In genomic region chr4:89145409-89145808, GRCm38 (mm10) we compare ENCODE assay signal across 8 mouse cellular contexts. TPM values are rescaled to one million over a fixed set of nuclear protein-coding genes. Genes with fewer than 3 reads are reported as not detected.
DNase-seq lines count a peak whose midpoint lies in the region; ATAC-seq and TF ChIP-seq lines count a peak whose summit lies in the region.

No protein-coding gene starts in this region.

- no peaks in the 10 kb centered on the region for H3K4me1 ChIP-seq in ES-Bruce4 (ENCODE audit: control insufficient read depth, insufficient read depth, low read length)
- H3K4me1 ChIP-seq in forebrain, embryonic 15.5 days = 0 out of 2 replicates have a peak, but pooled peaks cover 6% of the 10 kb centered on the region
- H3K4me1 ChIP-seq in lung, adult 2 months (ENCODE audit: control insufficient read depth, insufficient read depth, low read length) = no peaks in the 10 kb centered on the region
- H3K4me1 ChIP-seq in olfactory bulb, adult 2 months (ENCODE audit: control insufficient read depth, insufficient read depth, low read length) = no peaks in the 10 kb centered on the region

- peaks cover 16% of the 10 kb centered on the region for H3K36me3 ChIP-seq in ES-Bruce4 (ENCODE audit: control insufficient read depth, insufficient read depth, low read length, poor library complexity, severe bottlenecking)
- no peaks in the 10 kb centered on the region; the same call in 1 of the 2 replicates for H3K36me3 ChIP-seq in forebrain, embryonic 15.5 days

- H3K27me3 ChIP-seq in ES-Bruce4 (ENCODE audit: control insufficient read depth, insufficient read depth, low read length, poor library complexity, severe bottlenecking) = no peaks in the 10 kb centered on the region
- no peaks in the 10 kb centered on the region for H3K27me3 ChIP-seq in forebrain, embryonic 15.5 days

- peak; percentile 96 for TF ChIP-seq CTCF in ES-Bruce4 (IDR thresholded peaks at IDR 0.05; ENCODE audit: low read depth, low read length)
- TF ChIP-seq CTCF in lung, adult 2 months (IDR thresholded peaks at IDR 0.05; ENCODE audit: insufficient read depth, low read length) = peak; percentile 100
- peak; percentile 70 for TF ChIP-seq CTCF in olfactory bulb, adult 2 months (IDR thresholded peaks at IDR 0.05; ENCODE audit: insufficient read depth, low read depth, low read length)

- TF ChIP-seq POLR2A in ES-Bruce4 (IDR thresholded peaks at IDR 0.05; ENCODE audit: insufficient read depth, low read length) = no peak
- no peak for TF ChIP-seq POLR2A in lung, adult 2 months (IDR thresholded peaks at IDR 0.05; ENCODE audit: borderline replicate concordance, extremely low read depth, low read depth, low read length)
- no peak for TF ChIP-seq POLR2A in olfactory bulb, adult 2 months (IDR thresholded peaks at IDR 0.05; ENCODE audit: insufficient read depth, low read depth, low read length)

- H3K27ac ChIP-seq in ES-Bruce4 (ENCODE audit: insufficient read depth, low read length) = no peak overlapping the region
- no peak overlapping the region for H3K27ac ChIP-seq in forebrain, embryonic 15.5 days (replicated peaks)
- no peak overlapping the region for H3K27ac ChIP-seq in olfactory bulb, adult 2 months (ENCODE audit: insufficient read depth, low read depth, low read length)

- TF ChIP-seq EP300 in ES-Bruce4 (IDR thresholded peaks at IDR 0.05; ENCODE audit: insufficient read depth, low read depth, low read length) = no peak

- peak; percentile 78 for ATAC-seq in cerebellum, adult (ENCODE audit: insufficient number of reproducible peaks, low FRiP score, low TSS enrichment)
- peak; percentile 69 for ATAC-seq in forebrain, embryonic 15.5 days (replicated peaks)
- peak; percentile 92 to 93 for ATAC-seq in hematopoietic stem cell, adult 5-6 weeks (replicated peaks in 1 of 2; ENCODE audit: insufficient read depth in 1 of 2, low FRiP score in 2 of 2, low TSS enrichment in 1 of 2, low read depth in 1 of 2, poor library complexity in 2 of 2, severe bottlenecking in 2 of 2)

- no peak overlapping the region for H3K9ac ChIP-seq in ES-Bruce4 (ENCODE audit: low read depth, poor library complexity, severe bottlenecking)
- no peak overlapping the region for H3K9ac ChIP-seq in forebrain, embryonic 15.5 days (replicated peaks)

- no peaks in the 10 kb centered on the region for H3K9me3 ChIP-seq in ES-Bruce4 (replicated peaks; ENCODE audit: control insufficient read depth, insufficient read depth, low read length, poor library complexity, severe bottlenecking)
- H3K9me3 ChIP-seq in forebrain, embryonic 15.5 days = no peaks in the 10 kb centered on the region

- 44% methylated on average over 6 of the region's 6 CpGs for WGBS in forebrain, embryonic 15.5 days
- 45% methylated on average over 6 of the region's 6 CpGs for WGBS in lung, adult 2 months
- 42% methylated on average over 6 of the region's 6 CpGs for WGBS in olfactory bulb, adult 2 months

- no peak overlapping the region for H3K4me3 ChIP-seq in ES-Bruce4 (ENCODE audit: low read depth, low read length)
- no peak overlapping the region for H3K4me3 ChIP-seq in forebrain, embryonic 15.5 days
- H3K4me3 ChIP-seq in lung, adult 2 months (replicated peaks; ENCODE audit: extremely low read depth, low read depth, low read length) = no peak overlapping the region
- H3K4me3 ChIP-seq in olfactory bulb, adult 2 months (ENCODE audit: insufficient read depth, low read depth, low read length) = no peak overlapping the region

- DNase-seq in layer of hippocampus, adult 18-20 months (ENCODE audit: low spot score in 2 of 2) = peak; percentile 44 to 77
- peak; percentile 78 for DNase-seq in lung, adult 2 months
- DNase-seq in thymus, postnatal 0 days (ENCODE audit: low spot score) = peak; percentile 71

- H3K4me2 ChIP-seq in forebrain, embryonic 15.5 days (replicated peaks) = no peak overlapping the region

RNA-seq across cellular contexts. Expression of gene Mtap, which starts 8.5 kb away (rescaled TPM):
- polyA plus RNA-seq in ES-Bruce4 (2011; ENCODE audit: insufficient read depth, insufficient read length, low read depth, missing spikeins) = 66.0 and 70.6 TPM in 2 replicates
- polyA plus RNA-seq in forebrain, embryonic 15.5 days (2015; fragmentation: Nextera tagmentation; extraction: Ambion mirVana) = 27.8 and 29.3 TPM in 2 replicates
- total RNA-seq in hematopoietic stem cell, adult 5-6 weeks (2017) = 53.8 and 71.6 TPM in 2 replicates
- 10 to 100 TPM; 11.6 to 12.8 TPM for total RNA-seq in layer of hippocampus, adult 18-20 months (2021)
- 3.1 and 4.2 TPM in 2 replicates for polyA plus RNA-seq in lung, adult 2 months (2012; rRNA removed)
- polyA plus RNA-seq in olfactory bulb, adult 2 months (2012; ENCODE audit: insufficient read depth, insufficient read length, low replicate concordance, missing spikeins) = not detected in 2 replicates
- 56.8 and 59.0 TPM in 2 replicates for polyA plus RNA-seq in thymus, postnatal 0 days (2015; fragmentation: Nextera tagmentation; extraction: Ambion mirVana)
